Mouse (Mus musculus): ENCODE results near the gene Phf1. TPM values are rescaled to one million over a fixed set of nuclear protein-coding genes. Genes with fewer than 3 reads are reported as not detected.
"Not testable (repeated sequence)": the region's sequence is repeated elsewhere in the genome, so short reads cannot be mapped to it uniquely, and the experiment has no call there.

The Phf1 gene
- polyA plus RNA-seq, 1 experiment from 2014 or later: 11.2 TPM

DNA sequence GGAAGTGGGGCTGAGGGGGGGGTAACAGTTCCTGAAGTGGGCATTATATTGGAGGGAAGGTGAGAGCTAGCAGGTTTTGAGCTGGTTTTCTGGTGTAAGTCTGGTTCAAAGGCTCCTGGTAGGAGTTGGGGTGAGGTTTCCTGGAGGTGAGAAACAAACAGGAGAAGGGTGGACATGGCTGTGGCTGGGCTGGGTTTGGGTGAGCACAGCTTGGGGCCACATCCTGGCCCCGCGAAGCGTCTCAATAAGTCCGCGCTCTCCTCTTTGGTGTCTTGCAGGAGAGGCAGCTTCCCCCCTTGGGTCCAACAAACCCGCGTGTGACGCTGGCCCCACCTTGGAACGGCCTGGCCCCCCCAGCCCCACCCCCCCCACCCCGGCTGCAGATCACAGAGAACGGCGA, 37.4 kb downstream of the Phf1 start:
- Histone ChIP-seq H3K4me1 (replicated peaks; ENCODE audit: control insufficient read depth, insufficient read depth, low read length) (peaks cover 8% of the 10 kb centered on the region; the same call in 1 of the 2 replicates), H3K27ac (ENCODE audit: low read depth, low read length) (no peak overlapping the region), H3K27me3 (replicated peaks; ENCODE audit: control insufficient read depth, insufficient read depth, low read length) (no peaks in the 10 kb centered on the region), H3K9ac (ENCODE audit: low read depth, low read length) (no peak overlapping the region), H3K4me2 (replicated peaks; ENCODE audit: low read depth) (no peak overlapping the region), H3K4me3 (ENCODE audit: low read depth, low read length) (no peak overlapping the region), H3K36me3 (ENCODE audit: control insufficient read depth, insufficient read depth) (peaks cover 7% of the 10 kb centered on the region), H3K9me3 (ENCODE audit: control insufficient read depth) (no peaks in the 10 kb centered on the region)
- 69% methylated on average over 11 of the region's 12 CpGs for WGBS
- no peak for ATAC-seq
- TF ChIP-seq CTCF (IDR thresholded peaks at IDR 0.05; ENCODE audit: low read depth): no peak

DNA sequence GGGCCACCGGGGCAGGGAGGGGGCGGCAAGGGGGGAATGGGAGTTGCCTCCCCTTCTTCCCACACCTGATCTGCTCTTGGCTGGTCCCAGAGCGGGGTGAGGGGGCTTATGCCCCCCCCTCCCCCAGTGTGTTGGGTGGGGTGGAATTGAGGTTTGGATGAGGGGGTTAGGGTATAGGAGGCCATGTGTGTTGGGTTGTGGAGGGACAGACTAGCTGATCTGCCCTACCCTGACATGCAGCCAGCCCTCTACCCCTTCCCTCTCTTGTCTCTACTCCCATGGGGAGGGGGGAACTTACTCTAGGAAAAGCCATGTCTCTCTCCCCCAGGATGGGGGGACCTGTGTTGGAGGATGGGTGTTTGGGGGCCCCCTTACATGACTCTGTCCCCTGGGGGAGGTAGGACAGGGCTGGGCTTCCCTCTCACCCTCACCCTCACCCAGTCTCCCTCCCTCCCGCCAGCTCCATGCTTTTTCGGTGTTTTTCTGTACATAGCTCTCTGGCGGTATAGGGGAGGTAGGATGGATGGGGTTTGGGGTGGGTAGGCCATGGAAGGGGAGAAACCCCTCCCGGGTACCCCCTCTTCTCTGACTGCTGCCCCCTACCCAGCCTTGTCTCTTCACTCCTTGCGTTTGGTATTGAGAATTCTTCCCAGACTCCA, 38.5 kb downstream of the Phf1 start:
- Histone ChIP-seq H3K4me2 (replicated peaks; ENCODE audit: low read depth) (peak overlapping the region; percentile 94), H3K4me3 (ENCODE audit: low read depth, low read length) (peak overlapping the region; percentile 82), H3K27me3 (replicated peaks; ENCODE audit: control insufficient read depth, insufficient read depth, low read length) (no peaks in the 10 kb centered on the region), H3K9ac (ENCODE audit: low read depth, low read length) (0 out of 2 replicates have a peak overlapping the region, but pooled peaks have one; percentile 69), H3K27ac (ENCODE audit: low read depth, low read length) (no peak overlapping the region), H3K36me3 (ENCODE audit: control insufficient read depth, insufficient read depth) (peaks cover 18% of the 10 kb centered on the region), H3K9me3 (ENCODE audit: control insufficient read depth) (no peaks in the 10 kb centered on the region), H3K4me1 (replicated peaks; ENCODE audit: control insufficient read depth, insufficient read depth, low read length) (peaks cover 8% of the 10 kb centered on the region; the same call in 1 of the 2 replicates)
- 66% methylated on average over 7 of the region's 8 CpGs for whole genome bisulfite sequencing
- no peak for TF ChIP-seq CTCF (IDR thresholded peaks at IDR 0.05; ENCODE audit: low read depth)
- no peak for ATAC-seq

- peak overlapping the region; percentile 69 for H3K9ac ChIP-seq (ENCODE audit: low read depth, low read length)
- H3K4me2 ChIP-seq (replicated peaks; ENCODE audit: low read depth): peak overlapping the region; percentile 94
- peak overlapping the region; percentile 70; the same call in 1 of the 2 replicates for H3K27ac ChIP-seq (ENCODE audit: low read depth, low read length)
- ATAC-seq: no peak
- WGBS: 2% methylated on average over 3 of the region's 3 CpGs
- H3K36me3 ChIP-seq (ENCODE audit: control insufficient read depth, insufficient read depth): peaks cover 26% of the 10 kb centered on the region
- peaks cover 8% of the 10 kb centered on the region; the same call in 1 of the 2 replicates for H3K4me1 ChIP-seq (replicated peaks; ENCODE audit: control insufficient read depth, insufficient read depth, low read length)
- no peak for TF ChIP-seq CTCF (IDR thresholded peaks at IDR 0.05; ENCODE audit: low read depth)
- no peaks in the 10 kb centered on the region for H3K9me3 ChIP-seq (ENCODE audit: control insufficient read depth)
- no peaks in the 10 kb centered on the region for H3K27me3 ChIP-seq (replicated peaks; ENCODE audit: control insufficient read depth, insufficient read depth, low read length)
- H3K4me3 ChIP-seq (ENCODE audit: low read depth, low read length): peak overlapping the region; percentile 82
Observed at GRCm38 (mm10) chr17:26972107-26972506, 39.3 kb downstream of the Phf1 start.

- under 1% methylated on average over 75 of the region's 75 CpGs for WGBS
- peak within 1 kb of the TSS; percentile 69 for H3K9ac ChIP-seq (ENCODE audit: low read depth, low read length)
- H3K4me2 ChIP-seq (replicated peaks; ENCODE audit: low read depth): peak within 1 kb of the TSS; percentile 94
- ATAC-seq: peak; percentile 99
- no peak for TF ChIP-seq CTCF (IDR thresholded peaks at IDR 0.05; ENCODE audit: low read depth)
- H3K27me3 ChIP-seq (replicated peaks; ENCODE audit: control insufficient read depth, insufficient read depth, low read length): no peaks in the 10 kb centered on the region
- no peaks in the 10 kb centered on the region for H3K9me3 ChIP-seq (ENCODE audit: control insufficient read depth)
- peak within 1 kb of the TSS; percentile 70 for H3K27ac ChIP-seq (ENCODE audit: low read depth, low read length)
- H3K4me1 ChIP-seq (replicated peaks; ENCODE audit: control insufficient read depth, insufficient read depth, low read length): peaks cover 8% of the 10 kb centered on the region; the same call in 1 of the 2 replicates
- H3K4me3 ChIP-seq (ENCODE audit: low read depth, low read length): peak within 1 kb of the TSS; percentile 82
- H3K36me3 ChIP-seq (ENCODE audit: control insufficient read depth, insufficient read depth): peaks cover 25% of the 10 kb centered on the region
Observed at GRCm38 (mm10) chr17:26972703-26973574, 40.1 kb downstream of the Phf1 start, which contains the start of gene Zbtb9. Gene Zbtb9, plus strand, starts transcription at chr17:26973167.

GRCm38 (mm10) chr17:26974547-26974946, 41.7 kb downstream of the Phf1 start:
- H3K9me3 ChIP-seq (ENCODE audit: control insufficient read depth): no peaks in the 10 kb centered on the region
- no peak for ATAC-seq
- H3K27me3 ChIP-seq (replicated peaks; ENCODE audit: control insufficient read depth, insufficient read depth, low read length): no peaks in the 10 kb centered on the region
- H3K27ac ChIP-seq (ENCODE audit: low read depth, low read length): no peak overlapping the region
- no peak for TF ChIP-seq CTCF (IDR thresholded peaks at IDR 0.05; ENCODE audit: low read depth)
- no peak overlapping the region for H3K4me2 ChIP-seq (replicated peaks; ENCODE audit: low read depth)
- H3K4me1 ChIP-seq (replicated peaks; ENCODE audit: control insufficient read depth, insufficient read depth, low read length): peaks cover 8% of the 10 kb centered on the region; the same call in 1 of the 2 replicates
- peaks cover 30% of the 10 kb centered on the region for H3K36me3 ChIP-seq (ENCODE audit: control insufficient read depth, insufficient read depth)
- no peak overlapping the region for H3K4me3 ChIP-seq (ENCODE audit: low read depth, low read length)
- H3K9ac ChIP-seq (ENCODE audit: low read depth, low read length): no peak overlapping the region
- 91% methylated on average over 15 of the region's 15 CpGs for WGBS

DNA sequence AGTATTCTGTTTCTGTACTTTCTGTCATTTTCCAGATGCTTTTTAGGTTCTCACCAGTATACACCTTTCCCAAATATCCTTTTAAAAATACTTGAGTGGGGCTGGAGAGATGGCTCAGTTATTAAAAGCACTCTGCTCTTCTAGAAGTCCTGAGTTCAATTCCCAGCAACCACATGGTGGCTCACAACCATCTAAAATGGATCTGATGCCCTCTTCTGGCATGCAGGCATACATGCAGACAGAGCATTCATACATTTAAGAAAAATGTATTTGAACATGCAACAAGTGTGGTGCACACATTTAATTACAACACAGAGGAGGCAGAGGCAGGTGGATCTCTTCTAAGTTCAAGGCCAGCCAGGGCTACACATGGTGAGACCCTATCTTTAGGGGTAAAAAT, 42.6 kb downstream of the Phf1 start:
- no peak overlapping the region for H3K27ac ChIP-seq (ENCODE audit: low read depth, low read length)
- no peaks in the 10 kb centered on the region for H3K27me3 ChIP-seq (replicated peaks; ENCODE audit: control insufficient read depth, insufficient read depth, low read length)
- peaks cover 30% of the 10 kb centered on the region for H3K36me3 ChIP-seq (ENCODE audit: control insufficient read depth, insufficient read depth)
- no peaks in the 10 kb centered on the region for H3K9me3 ChIP-seq (ENCODE audit: control insufficient read depth)
- peaks cover 8% of the 10 kb centered on the region; the same call in 1 of the 2 replicates for H3K4me1 ChIP-seq (replicated peaks; ENCODE audit: control insufficient read depth, insufficient read depth, low read length)
- H3K4me3 ChIP-seq (ENCODE audit: low read depth, low read length): no peak overlapping the region
- no peak overlapping the region for H3K4me2 ChIP-seq (replicated peaks; ENCODE audit: low read depth)
- H3K9ac ChIP-seq (ENCODE audit: low read depth, low read length): no peak overlapping the region
- TF ChIP-seq CTCF (IDR thresholded peaks at IDR 0.05; ENCODE audit: low read depth): peak; percentile 66
- no peak for ATAC-seq

DNA sequence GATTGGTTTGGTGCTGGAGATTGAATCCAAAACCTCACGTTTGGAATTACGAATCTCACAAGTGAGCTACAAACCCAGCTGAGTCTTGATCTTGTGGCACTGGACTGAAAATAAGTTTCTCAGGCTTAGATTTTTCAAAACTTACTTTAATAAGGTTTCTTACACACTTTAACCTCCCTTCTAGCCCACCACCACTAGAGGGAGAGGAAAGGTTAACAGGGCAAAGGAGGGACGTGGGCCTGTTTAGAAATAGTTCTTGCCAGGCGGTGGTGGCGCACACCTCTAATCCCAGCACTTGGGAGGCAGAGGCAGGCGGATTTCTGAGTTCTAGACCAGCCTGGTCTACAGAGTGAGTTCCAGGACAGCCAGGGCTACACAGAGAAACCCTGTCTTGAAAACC, 44.5 kb downstream of the Phf1 start:
- ATAC-seq: not testable (repeated sequence)

More for the DNA sequence above, 44.5 kb downstream of the Phf1 start:
- WGBS: 84% methylated on average over 6 of the region's 6 CpGs
- H3K4me3 ChIP-seq (ENCODE audit: low read depth, low read length); H3K27ac ChIP-seq (ENCODE audit: low read depth, low read length); H3K4me1 ChIP-seq (replicated peaks; ENCODE audit: control insufficient read depth, insufficient read depth, low read length); H3K9ac ChIP-seq (ENCODE audit: low read depth, low read length); H3K4me2 ChIP-seq (replicated peaks; ENCODE audit: low read depth); H3K9me3 ChIP-seq (ENCODE audit: control insufficient read depth); H3K27me3 ChIP-seq (replicated peaks; ENCODE audit: control insufficient read depth, insufficient read depth, low read length): not testable (repeated sequence)
- H3K36me3 ChIP-seq (ENCODE audit: control insufficient read depth, insufficient read depth): peaks cover 30% of the 10 kb centered on the region
